25 mouse cellular contexts compared by ENCODE assay signal in the genomic region with DNA sequence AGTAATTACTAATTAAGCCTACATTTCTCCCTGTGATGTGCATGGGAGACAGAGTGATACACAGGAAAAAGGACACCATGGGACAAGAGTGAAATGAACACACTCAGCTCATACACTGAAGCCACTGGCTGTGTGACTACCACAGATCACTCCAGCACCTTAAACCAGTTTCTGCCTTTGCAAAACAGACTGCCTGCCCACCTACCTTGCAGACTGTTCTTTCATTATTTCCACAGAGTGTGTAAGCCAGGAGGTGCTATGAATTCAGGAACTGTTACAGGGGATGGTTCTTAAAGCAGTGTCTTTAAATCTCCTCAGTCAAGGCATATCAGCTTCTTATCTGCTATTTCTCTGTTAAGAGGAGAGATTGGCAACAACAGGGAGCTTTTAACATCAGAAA.
"Had no signal": no experiment of that assay in that cellular context is flagged by ENCODE, and none has a peak within 500 bp of the region (broad histone marks: within the 10 kb centered on the region; RNA-seq: fewer than 3 reads in every experiment).

No protein-coding gene starts in this region.

- DNase-seq: gastrocnemius, adult 2 months; gastrocnemius, postnatal 10 days; gastrocnemius, postnatal 25 days; heart, adult 18-20 months; heart, postnatal 10 days; heart, postnatal 4 days; kidney, adult 11 months; kidney, adult 2 months; kidney, adult 9 months; kidney, postnatal 14 days; kidney, postnatal 36 days; layer of hippocampus, adult 9-11 months; layer of hippocampus, postnatal 36 days; left cerebral cortex, postnatal 4 days had no signal

- H3K4me1 ChIP-seq: heart, embryonic 10.5 days; heart, embryonic 12.5 days; hindbrain, embryonic 10.5 days; hindbrain, embryonic 12.5 days; kidney, embryonic 15.5 days; limb, embryonic 13.5 days; limb, embryonic 15.5 days; liver, embryonic 12.5 days had no signal

- H3K4me3 ChIP-seq: gastrocnemius, adult 2 months; heart, embryonic 10.5 days; heart, embryonic 12.5 days; hindbrain, embryonic 10.5 days; hindbrain, embryonic 12.5 days; kidney, embryonic 15.5 days; limb, embryonic 13.5 days; limb, embryonic 15.5 days; liver, embryonic 12.5 days had no signal

- H3K27ac ChIP-seq: gastrocnemius, adult 2 months; heart, embryonic 10.5 days; hindbrain, embryonic 10.5 days; hindbrain, embryonic 12.5 days; hindbrain, embryonic 14.5 days; kidney, embryonic 15.5 days; kidney, postnatal 0 days; limb, embryonic 13.5 days; limb, embryonic 15.5 days; liver, embryonic 12.5 days; liver, embryonic 14.5 days had no signal
